Mouse (Mus musculus) kidney, adult 18-20 months (tissue): Measurements from ENCODE around the gene Cacng4.

Experiments
- DNase-seq: peaks from one replicate; pipeline ENCODE4 v3.0.0; 2021

Cacng4 gene

GRCm38 (mm10) chr11:107714368-107714767 lies 80.0 kb downstream of the Cacng4 start:
- DNase-seq = no peak

- DNase-seq = no peak
Observed at GRCm38 (mm10) chr11:107710379-107710778, 84.0 kb downstream of the Cacng4 start.

GRCm38 (mm10) chr11:107707897-107708610 lies 86.3 kb downstream of the Cacng4 start:
- DNase-seq = no peak

GRCm38 (mm10) chr11:107705476-107706074 lies 88.8 kb downstream of the Cacng4 start:
- DNase-seq = no peak

DNA sequence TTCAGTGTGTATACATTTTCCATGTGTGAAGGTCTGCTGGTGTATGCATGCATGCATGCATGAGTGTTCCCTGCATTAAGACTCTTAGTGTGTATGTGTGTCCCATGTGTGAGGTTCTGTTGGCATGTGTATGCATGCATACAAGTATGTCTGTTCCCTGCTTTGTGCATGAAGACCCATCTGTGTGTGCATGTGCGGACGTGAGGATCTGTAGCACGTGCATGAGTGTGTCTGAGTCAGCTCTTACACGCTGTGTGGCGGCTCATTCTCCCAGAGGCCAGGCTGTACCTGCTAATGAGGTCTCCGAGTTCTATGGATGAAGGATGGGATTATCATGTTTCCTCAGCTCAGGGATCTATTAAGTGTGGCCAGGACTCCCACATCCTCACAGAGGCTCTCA lies 89.3 kb downstream of the Cacng4 start:
- no peak for DNase-seq

GRCm38 (mm10) chr11:107703272-107704134 lies 90.9 kb downstream of the Cacng4 start:
- DNase-seq = peak; percentile 33

GRCm38 (mm10) chr11:107699967-107700366 lies 94.4 kb downstream of the Cacng4 start:
- no peak for DNase-seq

DNA sequence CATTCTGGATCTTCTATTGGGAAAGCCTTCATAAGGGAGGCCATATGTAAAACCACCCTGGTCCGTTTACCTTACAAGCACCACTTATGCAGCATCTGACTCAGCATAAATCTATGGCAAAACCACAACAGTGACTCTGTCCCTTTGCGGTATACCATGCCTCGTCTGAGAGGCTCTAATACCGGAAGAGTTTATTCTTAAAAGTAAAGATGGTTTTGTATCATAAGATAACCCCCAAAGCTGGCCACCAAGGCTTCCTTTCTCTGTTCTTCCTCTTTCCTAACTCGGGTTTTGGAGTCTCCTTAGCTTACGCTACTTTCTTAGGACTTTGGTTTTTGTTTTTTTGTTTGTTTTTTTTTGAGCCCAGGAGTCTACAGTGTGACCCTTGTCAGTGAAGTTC lies 101.0 kb downstream of the Cacng4 start:
- no peak for DNase-seq

DNA sequence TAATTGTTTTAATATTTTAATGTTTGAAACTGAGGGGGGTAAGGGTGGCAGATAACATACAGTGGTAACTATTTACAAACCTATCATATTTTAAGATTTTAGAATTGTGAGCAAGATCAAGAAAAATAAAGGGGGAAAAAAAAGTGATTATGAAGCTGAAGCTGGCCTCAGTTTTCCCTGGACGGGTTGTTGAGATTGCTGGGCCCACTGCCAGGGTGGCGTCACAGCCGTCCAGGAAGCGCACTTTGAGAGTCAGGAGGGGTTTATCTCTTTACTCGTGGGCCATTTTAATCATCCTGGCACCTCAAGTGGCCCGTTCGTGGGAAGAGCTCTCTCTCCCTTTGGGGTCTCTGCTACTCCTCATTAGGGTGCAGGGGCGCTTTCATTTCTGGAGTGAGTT lies 102.8 kb downstream of the Cacng4 start:
- DNase-seq = no peak

DNA sequence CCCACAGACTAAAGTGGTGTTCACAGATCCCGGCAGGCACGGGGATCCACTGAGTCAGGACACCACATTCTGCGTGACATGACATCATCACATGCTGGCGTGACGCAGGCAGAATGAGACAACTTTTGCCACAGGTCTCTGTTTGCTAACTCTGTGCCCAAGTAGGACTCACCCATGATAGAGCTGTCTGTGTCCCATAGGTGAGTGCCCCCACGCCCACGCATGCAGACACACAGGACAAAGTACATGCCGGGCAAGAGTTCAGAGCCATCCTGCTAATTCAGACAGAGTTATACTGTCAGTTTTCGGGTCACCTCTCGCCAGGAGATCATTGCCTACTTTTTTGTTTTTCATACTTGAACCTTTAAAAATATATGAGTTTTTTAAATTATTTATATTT lies 105.9 kb downstream of the Cacng4 start:
- DNase-seq = no peak

GRCm38 (mm10) chr11:107686290-107686689 lies 108.1 kb downstream of the Cacng4 start:
- DNase-seq = no peak

GRCm38 (mm10) chr11:107683544-107684465 lies 110.6 kb downstream of the Cacng4 start:
- DNase-seq = no peak

DNA sequence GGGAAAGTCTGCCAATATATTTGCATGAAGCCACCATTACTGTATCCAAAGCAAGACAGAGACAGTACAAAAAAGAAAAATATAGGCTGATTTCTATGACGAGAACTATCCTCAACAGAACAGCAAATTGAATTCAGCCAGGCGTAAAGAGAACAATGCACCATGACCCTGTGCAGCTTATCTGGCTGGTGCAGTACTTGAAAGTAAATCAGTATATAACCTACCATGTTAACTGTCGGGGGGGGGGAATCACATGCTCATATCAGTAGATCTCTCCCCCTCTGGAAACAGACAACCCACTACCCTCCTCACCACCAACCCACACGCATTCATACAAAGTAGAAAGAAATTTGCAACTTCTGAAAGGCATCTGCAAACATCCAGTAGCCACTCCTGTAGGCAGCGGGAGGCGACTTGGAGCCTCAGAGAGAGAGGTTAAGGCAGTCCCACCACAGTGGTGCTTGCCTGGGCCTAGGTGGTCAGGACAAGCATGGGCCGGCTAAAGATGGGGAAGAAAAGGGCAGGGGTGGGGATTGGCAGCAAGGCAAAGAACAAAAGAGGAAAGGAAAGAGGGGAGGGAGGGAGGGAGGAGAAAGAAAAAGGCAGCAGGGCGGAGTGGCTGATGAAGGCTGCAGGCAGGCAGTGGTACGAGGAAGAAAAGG lies 111.5 kb downstream of the Cacng4 start:
- DNase-seq = no peak
